Mouse (Mus musculus) cerebral cortex, adult 2 months (tissue): ENCODE data around the gene Ern2.

ENCODE experiments used
- WGBS: fragments of 180-500 bp; shearing (Covaris S2); methylation state at CpG from one replicate; pipeline ENCODE4 v1.1.7; 2018; 5-methylcytosine and 5-hydroxymethylcytosine counted together

Gene Ern2

DNA sequence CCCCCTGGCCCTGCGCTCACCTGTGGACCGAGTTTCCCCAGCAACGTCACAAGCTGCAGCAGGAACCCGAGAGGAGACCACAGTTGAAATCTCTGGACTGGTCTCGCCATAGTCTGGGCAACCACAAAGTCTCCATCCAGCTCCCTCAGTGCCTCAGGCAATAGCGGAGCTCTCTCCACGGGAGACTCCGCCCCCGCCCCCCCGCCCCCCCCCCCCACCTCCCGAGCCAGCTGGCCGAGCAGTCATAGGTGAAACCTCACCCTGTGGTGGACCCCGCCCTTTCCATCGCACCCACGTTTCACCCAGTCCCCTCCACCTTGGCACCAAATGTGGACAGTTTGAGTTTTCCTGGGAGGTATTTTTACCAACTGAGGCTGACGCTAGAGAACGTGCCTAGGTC, at the start of gene Ern2:
TSS of gene Ern2 (minus strand) at position 165 of the 400 bp plus-strand sequence.
- 26% methylated on average over 12 of the region's 17 CpGs for whole genome bisulfite sequencing

DNA sequence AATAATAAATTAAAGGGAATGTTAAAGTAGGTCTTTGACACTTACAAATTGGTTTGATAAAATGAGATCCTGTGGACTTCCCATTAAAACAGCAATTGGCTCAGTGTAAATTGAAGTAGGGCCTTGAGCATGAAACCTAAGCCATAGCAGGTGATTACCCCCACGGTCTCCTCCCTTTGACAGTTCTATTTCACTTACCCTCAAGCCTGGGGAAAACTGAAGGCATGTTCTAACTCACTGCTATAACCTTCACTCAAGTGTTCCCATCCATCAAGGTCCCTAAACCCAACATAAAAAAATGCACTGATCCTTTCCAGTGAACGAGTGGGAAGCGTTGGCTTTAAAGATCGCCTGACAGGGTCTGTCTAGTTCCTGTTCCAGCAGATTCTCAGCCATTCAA, 44.9 kb upstream of the Ern2 start:
- 83% methylated on average over 4 of the region's 4 CpGs for WGBS

DNA sequence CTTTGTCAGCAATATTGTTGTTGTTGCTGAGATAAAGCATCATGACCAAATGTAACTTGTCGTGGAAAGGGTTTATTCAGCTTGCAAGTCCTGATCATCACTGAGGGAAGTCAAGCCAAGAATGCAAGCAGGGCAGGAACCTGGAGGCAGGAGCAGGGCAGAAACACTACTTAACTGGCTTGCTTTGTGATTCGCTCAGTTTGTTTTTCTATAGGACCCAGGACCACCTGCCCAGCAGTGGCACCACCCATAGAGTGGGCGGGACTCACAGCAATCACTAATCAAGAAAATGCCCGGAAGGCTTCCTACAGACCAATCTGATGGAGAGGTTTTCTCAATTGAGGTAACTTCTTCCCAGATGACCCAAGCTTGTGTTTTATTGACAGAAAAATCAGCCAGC, 43.9 kb upstream of the Ern2 start:
- 83% methylated on average over 4 of the region's 4 CpGs for WGBS

DNA sequence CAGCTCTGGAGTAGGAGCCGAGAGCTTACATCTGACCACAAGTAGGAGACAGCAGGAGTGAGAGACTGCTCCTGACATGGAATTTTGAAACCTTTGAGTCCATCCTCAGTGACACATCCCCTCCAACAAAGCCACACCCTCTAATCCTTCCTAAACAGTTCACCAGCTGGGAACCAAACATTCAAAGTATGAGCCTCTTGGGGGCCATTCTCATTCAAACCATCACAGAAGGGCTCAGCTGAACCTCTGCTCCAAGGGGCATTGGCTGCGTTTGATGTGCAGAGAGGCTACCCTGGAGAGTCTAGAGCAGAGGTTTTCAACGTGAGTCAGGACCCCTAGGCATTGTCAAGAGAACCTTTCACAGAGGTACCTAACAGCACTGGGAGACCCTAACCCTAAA, 43.3 kb upstream of the Ern2 start:
- 65% methylated on average over 3 of the region's 3 CpGs for WGBS

DNA sequence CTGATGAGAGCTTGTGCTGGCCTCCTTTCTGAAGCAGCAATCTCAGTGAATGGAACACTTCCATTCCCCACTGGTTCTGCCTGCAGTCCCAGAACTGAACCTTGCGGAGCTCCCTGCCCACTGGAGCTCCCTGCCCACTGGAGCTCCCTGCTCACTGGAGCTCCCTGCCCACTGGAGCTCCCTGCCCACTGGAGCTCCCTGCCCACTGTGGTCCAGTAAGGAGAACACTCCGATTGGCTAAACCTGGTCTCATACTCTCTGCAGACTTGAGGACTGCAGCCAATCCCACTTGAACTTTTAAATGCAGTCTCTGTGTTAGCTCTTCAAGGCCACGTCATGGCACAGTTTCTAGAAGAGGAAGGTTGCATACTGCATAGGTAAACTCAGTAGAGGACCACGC, 40.7 kb upstream of the Ern2 start:
- WGBS: 86% methylated on average over 4 of the region's 4 CpGs

DNA sequence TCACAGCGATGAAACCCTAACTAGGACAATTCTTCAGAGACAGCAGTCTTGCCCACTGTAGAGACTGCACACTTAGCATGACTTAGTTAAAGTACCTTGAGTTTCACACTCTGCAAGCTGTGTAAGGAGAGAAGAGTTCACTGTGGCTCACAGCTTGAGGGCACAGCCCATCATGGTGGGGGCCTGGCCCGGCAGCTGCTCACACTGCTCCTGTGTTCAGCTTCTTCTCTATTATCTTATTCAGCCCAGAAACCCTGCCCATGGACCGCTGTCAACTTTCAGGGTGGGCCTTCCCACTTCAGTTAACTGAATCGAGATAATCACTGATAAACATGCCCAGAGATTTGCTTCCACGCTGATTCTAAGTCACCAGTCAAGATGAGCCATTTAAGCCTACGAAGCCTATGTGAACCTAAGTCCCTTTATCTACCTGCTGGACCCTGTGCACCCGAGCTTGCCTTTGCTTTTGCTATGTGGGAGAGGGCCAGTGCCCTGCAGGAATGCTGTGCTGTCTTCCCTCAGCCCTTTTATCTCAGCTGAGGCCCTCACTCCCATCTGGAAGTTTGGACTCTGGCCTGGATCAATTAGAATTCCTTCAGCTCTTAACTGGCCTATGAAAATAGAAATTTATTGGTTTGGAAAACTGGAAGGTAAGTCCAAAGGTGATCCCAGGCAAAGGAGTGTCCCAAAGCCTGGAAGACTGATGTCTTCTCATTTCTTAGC, 40.2 kb upstream of the Ern2 start:
- 82% methylated on average over 7 of the region's 7 CpGs for WGBS

DNA sequence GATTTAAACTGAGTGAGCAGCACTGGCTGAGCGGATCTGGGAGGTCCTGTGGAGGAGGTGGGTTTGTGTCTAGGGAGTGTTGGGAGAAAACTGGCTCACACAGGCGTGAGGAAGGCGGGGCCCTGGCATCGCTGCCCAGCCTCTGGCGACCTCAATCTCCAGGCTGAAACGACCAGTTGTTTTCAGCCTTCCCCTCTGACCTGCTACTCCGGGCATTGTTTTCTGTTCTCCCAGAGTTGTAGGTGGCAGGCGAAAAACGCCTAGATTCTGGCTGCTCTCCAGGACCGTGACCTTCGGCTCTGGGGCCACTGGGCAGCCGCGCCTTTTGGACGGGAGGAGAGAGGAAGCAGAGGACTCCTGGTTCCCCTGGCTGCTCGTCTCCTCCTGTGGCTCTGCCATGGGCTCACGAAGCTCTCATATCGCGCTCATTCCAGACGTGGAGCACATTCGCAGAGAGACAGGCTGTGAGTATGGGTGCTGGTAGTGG, 33.4 kb upstream of the Ern2 start, which contains the start of gene Chp2:
TSS of gene Chp2 (plus strand) at position 182 of the 487 bp plus-strand sequence.
- 26% methylated on average over 20 of the region's 20 CpGs for WGBS

DNA sequence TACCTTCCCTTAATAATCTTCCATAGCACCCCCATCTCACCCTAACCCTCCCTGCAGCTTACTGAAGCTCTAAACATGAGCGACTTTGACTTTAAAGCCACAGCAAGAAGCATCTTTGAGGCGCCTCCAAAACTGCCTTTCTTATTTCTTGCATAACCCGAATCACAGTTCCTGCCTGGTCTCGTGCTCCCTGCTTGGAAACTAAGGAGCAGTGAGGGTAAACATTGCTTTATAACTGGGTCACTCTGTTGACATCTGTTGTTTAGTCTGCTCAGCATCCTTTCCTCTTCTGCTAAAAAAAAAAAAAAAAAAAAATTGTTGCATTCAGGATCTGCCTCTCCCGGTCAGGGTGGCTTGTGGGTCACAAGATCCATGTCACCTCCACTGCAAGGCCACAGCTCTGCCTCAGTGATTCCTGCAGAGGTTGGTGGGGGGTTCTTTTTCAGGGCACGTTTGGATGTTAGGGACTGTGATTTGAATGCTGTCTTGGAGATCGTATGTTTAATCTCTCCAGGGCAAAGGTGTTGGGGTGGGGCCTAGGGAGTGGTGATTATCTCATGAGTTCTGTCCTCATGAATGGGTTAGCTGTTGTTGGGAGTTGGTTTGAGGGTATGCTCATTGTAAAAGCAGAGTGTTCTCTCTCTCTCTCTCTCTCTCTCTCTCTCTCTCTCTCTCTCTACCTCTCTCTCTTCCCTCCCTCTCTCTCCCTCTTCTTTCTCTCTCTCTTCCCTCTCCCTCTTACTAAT, 22.4 kb upstream of the Ern2 start:
- 44% methylated on average over 7 of the region's 7 CpGs for WGBS

DNA sequence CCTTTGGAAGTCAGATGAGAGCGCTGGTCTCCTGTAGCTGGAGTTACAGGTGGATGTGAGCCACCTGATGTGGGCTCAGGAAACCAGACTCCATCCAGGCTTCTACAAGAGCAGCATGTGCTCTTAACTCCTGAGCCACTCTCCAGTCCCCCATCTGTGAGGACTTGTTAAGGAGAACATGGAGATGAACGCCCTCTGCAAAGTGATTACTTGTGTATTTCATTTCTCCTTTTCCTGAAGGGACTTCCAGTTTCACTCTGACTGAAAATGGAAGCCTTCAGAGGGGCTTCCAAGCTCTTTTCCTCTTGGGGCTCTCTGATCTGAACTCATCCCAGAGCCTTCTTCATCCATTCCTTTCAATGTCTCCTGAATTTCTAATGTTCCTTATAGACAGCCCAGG, 20.1 kb upstream of the Ern2 start:
- 86% methylated on average over 2 of the region's 2 CpGs for WGBS

DNA sequence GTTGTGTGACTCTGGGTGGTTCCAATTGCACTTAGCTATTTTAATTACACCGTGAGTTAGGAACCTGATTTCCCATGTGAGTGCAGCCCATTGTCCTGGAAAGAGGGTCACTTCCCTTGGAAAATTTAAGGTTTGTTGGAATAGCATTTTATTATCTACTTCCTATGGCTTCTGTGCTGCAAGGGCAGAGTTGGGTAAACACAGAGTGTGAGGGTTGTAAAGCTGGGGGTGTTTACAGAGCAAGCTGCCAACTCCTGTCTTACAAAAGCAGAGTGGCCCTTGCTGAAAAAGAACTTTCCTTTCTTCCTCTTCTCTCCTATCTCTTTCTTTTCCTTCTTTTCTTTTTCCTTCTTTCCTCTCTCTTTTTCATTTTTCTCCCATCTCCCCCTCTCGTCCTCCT, 17.9 kb upstream of the Ern2 start:
- WGBS: 54% methylated on average over 2 of the region's 2 CpGs

DNA sequence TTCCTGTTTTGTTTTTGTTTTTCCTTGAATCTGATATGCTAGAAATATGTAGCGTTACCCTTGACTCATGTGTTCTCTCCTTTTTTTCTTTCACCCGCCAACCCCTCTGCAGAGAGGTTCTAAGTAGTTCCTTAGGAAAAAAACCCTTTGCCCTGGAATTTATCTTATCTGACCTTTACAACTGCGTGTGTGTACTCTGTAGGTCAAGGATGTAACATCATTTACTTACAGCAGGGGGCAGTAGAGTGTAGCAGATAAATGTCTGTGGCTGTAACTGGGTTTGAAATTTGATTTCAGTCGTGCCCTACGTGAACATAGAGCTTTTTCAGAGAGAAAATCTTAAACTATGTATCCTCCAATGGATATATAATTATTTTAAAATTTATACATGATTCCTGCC, 13.3 kb upstream of the Ern2 start:
- 20% methylated on average over 5 of the region's 5 CpGs for WGBS

DNA sequence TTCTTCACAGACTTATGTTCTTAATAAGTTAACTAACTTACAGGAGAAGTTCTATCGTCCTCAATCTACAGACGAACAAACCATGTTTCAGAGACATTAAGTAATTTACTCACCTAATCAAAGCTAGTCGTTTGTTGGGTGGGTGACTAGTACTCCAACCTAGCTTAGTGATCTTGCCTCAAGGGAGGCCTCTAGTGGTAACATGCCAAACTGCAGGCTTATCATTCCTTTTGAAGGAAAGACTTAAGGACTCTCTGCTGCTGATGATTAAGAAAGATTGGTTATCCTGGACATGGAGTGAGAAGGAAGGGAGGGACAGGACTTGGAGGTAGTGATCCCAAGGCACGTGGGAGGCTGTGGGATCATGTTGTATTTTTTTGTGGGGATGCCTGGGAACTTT, 11.3 kb upstream of the Ern2 start:
- WGBS: 32% methylated on average over 4 of the region's 4 CpGs

DNA sequence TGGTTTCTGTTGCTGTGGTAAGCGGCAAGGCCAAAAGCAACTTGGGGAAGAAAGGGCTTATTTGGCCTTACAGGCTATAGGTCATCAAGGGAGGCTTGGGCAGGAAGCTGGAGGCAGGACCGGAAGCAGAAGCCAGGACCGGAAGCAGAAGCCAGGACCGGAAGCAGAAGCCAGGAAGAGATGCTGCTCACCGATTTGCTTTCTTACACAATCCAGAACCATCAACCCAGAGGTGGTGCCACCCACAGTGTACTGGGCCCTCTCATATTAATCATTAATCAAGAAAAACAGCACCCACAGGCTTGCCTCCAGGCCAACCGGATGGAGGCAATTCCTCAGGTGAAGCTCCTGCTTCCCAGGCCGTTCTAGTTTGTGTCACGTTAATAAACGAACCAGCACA, 10.8 kb upstream of the Ern2 start:
- 81% methylated on average over 9 of the region's 9 CpGs for WGBS

DNA sequence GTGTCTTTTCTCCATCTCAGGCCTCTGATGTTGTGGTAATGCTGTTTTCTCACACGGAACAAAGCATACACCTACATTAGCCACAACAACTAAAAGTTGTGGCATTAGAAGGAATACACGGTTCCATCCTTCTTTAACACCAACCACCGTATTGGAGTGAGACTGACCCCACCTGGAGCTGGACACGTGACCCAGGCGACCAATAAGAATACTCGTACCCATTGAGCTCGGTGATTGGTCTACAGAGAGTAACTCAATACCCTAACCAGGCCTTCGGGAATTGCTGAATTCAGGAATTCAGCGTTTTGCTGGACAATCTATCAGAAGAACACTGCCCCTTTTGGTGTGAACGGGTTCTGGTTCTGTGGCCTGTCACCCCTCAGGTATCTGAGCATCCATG, 5.1 kb upstream of the Ern2 start:
- WGBS: 76% methylated on average over 10 of the region's 10 CpGs

DNA sequence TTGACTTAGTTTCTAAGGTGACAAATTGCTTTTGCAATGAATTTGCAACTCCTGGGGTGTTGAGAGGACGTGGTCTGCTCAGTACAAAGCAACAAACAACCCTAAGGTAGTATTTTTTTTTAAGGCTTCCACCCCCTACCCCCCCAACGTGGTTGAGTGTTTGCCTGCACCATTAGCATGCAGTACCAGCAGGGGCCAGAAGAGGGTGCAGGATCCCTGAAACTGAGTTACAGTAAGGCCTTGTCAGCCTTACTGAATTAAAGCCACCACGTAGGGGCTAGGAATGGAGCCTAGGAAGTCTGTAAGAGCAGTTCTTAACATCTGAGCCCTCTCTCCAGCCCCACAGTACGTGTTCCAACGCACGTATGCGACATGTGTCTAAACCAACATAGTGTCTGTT, 3.5 kb upstream of the Ern2 start:
- 41% methylated on average over 7 of the region's 7 CpGs for WGBS

DNA sequence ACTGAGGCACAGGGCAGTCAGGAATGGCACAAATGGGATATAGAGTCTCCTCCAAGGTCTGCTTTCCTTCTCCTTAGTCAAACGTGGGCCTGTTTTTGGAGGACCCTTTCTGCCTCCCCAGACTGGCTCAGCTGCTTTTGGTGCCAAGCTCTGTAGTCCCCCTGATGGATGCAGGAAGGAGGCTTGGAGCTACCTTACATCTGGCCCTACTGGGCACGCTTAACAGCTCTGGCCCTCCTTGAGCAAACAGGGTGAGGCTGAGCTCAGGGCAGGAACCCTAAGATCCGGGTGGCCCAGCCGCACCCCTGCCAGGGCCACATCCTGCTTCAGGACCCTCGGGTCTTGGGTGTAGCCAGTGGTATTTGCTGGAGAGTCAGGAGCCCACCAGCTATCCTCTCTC, 1.4 kb downstream of the Ern2 start:
- WGBS: 74% methylated on average over 5 of the region's 5 CpGs

DNA sequence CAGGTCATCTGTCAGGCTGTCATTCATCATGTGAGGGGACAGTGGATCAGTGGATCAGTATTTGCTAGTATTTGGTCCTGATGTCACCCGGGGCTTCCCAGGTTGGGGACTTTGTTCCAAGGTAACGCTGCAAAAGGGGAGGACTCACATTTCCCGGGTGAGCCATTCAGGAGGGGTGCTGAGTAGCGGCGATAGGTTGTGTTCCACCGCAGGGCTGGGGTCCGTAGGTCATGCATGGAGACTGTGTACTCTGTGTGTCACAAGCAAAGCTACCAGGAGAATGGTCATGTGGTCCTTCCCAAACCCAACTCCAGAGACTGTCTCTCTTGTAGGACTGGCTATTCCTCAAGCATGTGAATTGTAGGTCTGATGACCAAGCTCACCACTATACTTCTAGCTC, 5.3 kb downstream of the Ern2 start:
- WGBS: 89% methylated on average over 7 of the region's 7 CpGs

DNA sequence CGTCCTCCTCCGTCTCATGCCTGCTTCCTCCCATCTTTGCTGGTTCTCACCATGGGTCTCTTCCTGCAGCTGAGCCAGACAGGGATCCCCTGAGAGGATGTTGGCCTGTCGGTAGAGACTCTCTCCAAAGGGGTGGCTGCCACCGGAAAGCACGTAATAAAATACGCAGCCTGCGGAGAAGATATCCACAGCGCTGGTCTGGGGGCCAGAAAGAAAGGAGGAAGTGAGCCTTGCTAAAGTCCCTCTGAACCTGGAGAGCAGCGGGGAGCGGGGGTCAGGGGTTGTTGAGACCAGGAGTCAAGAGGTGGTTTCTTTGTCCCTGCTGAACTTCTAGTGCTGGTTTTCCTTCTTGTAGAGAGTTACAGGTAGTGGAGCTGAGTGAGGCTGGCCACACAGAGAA, 14.4 kb downstream of the Ern2 start:
- WGBS: 76% methylated on average over 10 of the region's 10 CpGs

DNA sequence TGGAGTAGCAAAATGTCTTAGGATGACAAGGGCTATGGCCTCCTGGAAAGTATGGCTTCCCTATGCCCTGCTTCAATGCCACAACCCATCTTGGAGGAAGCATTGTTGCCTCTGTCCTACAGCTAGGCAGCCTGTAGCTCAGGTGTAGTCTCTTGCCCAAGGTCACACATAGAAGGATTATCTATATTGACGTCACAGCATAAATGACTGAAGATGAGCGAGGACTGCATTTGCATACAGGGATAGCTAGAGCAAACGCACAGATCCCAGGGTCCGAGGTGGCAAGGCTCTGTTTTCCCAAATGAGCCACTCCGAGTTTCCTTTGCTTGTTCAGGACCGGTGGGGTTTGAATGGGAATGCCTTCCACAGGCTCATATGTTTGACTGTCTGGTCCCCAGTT, 15.3 kb downstream of the Ern2 start:
- WGBS: 93% methylated on average over 6 of the region's 6 CpGs

DNA sequence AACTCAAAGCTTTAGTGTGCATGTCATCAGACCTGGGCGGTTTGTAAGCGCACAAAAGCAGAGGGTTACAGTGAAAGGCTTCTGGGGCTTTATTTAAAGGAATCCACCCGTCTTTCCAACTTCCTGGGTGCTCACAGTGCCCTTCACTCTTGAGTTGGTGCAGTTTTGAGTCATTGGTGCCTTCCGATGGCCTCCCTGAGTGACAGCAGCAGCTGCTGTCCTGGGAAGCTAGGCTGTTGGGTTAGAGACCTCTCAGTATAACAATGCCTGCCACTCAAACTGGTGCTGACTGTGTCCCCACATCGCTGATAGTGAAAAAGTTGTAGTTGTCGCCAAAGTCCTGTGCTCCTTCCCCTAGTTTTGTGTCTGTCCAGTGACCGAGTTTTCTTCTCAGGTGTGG, 18.8 kb downstream of the Ern2 start:
- WGBS: 92% methylated on average over 7 of the region's 7 CpGs

DNA sequence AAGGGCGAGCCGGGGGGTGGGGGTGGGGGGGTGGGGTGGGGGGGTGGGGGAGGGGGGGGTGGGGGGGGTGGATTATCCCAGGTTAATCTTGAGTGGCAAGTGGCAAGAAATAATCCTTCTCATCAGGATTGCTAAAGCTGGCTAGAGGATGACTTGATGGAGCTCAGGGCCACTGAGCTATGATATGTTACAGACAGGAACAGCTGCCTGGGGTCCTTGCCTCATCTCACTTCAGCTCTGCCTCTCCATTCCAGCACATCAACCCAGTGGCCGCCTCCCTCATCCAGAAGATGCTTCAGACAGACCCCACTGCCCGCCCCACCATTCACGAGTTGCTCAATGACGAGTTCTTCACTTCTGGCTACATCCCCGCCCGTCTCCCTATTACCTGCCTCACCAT, 22.2 kb downstream of the Ern2 start:
- WGBS: 89% methylated on average over 8 of the region's 8 CpGs

DNA sequence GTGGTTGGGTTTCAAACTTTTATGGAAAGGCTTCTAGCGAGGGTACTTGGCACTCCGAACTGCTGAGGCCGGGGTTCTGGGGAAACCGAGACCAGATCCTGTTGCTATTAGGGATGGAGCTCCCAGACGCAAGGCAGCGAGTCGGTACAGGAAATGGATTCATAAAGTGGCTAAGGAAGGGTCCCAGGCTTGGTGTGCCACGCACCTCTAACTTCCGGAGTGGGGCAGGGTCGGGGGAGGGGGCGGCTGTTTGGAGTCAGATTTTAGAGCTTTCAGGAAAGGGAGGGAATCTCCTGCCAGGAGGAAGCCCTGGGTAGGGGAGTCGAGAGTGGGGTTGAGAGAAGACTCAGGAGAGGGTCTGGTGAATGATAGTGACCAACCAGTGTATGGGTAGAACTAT, 26.0 kb downstream of the Ern2 start:
- WGBS: 4% methylated on average over 12 of the region's 12 CpGs
